Mouse (Mus musculus): ENCODE data around the gene Robo3. TPM values are rescaled to one million over a fixed set of nuclear protein-coding genes. Genes with fewer than 3 reads are reported as not detected.

Gene Robo3
- total and polyA plus RNA-seq, 3 experiments, result 0.29 TPM; not detected in 2

GRCm38 (mm10) chr9:37454011-37454492 is 21.0 kb upstream of the Robo3 start:
- no peak overlapping the region for H3K4me3 ChIP-seq

GRCm38 (mm10) chr9:37453328-37453727 is 20.3 kb upstream of the Robo3 start:
- WGBS, result 53% methylated on average over 4 of the region's 4 CpGs
- H3K4me1 ChIP-seq (ENCODE audit: control insufficient read depth, insufficient read depth, low read length), result peaks cover 2% of the 10 kb centered on the region
- H3K9ac ChIP-seq (ENCODE audit: low read depth, low read length), result no peak overlapping the region
- H3K27ac ChIP-seq, result no peak overlapping the region
- intact Hi-C loops (cut with DNase I), result no loop called here
- TF ChIP-seq EP300 (IDR thresholded peaks at IDR 0.05; ENCODE audit: insufficient read depth, low read depth, low read length) (no peak), CTCF (IDR thresholded peaks at IDR 0.05) (no peak), POLR2A (IDR thresholded peaks at IDR 0.05; ENCODE audit: insufficient read depth, low read depth, low read length) (no peak)
- no peaks in the 10 kb centered on the region for H3K79me2 ChIP-seq (replicated peaks; ENCODE audit: control insufficient read depth, insufficient read depth, low read length)
- H3K36me3 ChIP-seq (ENCODE audit: control insufficient read depth, insufficient read depth, low read length), result no peaks in the 10 kb centered on the region
- no peak overlapping the region for H3K4me3 ChIP-seq
- no peak for DNase-seq
- H3K27me3 ChIP-seq (ENCODE audit: control insufficient read depth, insufficient read depth, low read length), result peaks cover 11% of the 10 kb centered on the region

More at GRCm38 (mm10) chr9:37454011-37454492, 21.0 kb upstream of the Robo3 start:
- peaks cover 2% of the 10 kb centered on the region for H3K4me1 ChIP-seq (ENCODE audit: control insufficient read depth, insufficient read depth, low read length)
- H3K27ac ChIP-seq, result no peak overlapping the region
- H3K27me3 ChIP-seq (ENCODE audit: control insufficient read depth, insufficient read depth, low read length), result peaks cover 11% of the 10 kb centered on the region
- intact Hi-C loops (cut with DNase I), result no loop called here
- TF ChIP-seq POLR2A (IDR thresholded peaks at IDR 0.05; ENCODE audit: insufficient read depth, low read depth, low read length) (no peak), CTCF (IDR thresholded peaks at IDR 0.05) (no peak), EP300 (IDR thresholded peaks at IDR 0.05; ENCODE audit: insufficient read depth, low read depth, low read length) (no peak)
- H3K36me3 ChIP-seq (ENCODE audit: control insufficient read depth, insufficient read depth, low read length), result no peaks in the 10 kb centered on the region
- H3K9ac ChIP-seq (ENCODE audit: low read depth, low read length), result no peak overlapping the region
- no peak for DNase-seq
- H3K79me2 ChIP-seq (replicated peaks; ENCODE audit: control insufficient read depth, insufficient read depth, low read length), result no peaks in the 10 kb centered on the region
- WGBS, result 42% methylated on average over 6 of the region's 6 CpGs

GRCm38 (mm10) chr9:37452401-37452800 is 19.4 kb upstream of the Robo3 start:
- Histone ChIP-seq H3K27ac (no peak overlapping the region), H3K27me3 (ENCODE audit: control insufficient read depth, insufficient read depth, low read length) (peaks cover 11% of the 10 kb centered on the region), H3K36me3 (ENCODE audit: control insufficient read depth, insufficient read depth, low read length) (no peaks in the 10 kb centered on the region), H3K79me2 (replicated peaks; ENCODE audit: control insufficient read depth, insufficient read depth, low read length) (no peaks in the 10 kb centered on the region), H3K9ac (ENCODE audit: low read depth, low read length) (no peak overlapping the region), H3K4me1 (ENCODE audit: control insufficient read depth, insufficient read depth, low read length) (peaks cover 2% of the 10 kb centered on the region), H3K4me3 (no peak overlapping the region)
- WGBS, result 4% methylated on average over 5 of the region's 5 CpGs
- TF ChIP-seq CTCF (IDR thresholded peaks at IDR 0.05) (no peak), EP300 (IDR thresholded peaks at IDR 0.05; ENCODE audit: insufficient read depth, low read depth, low read length) (no peak), POLR2A (IDR thresholded peaks at IDR 0.05; ENCODE audit: insufficient read depth, low read depth, low read length) (no peak)
- DNase-seq, result no peak
- intact Hi-C loops (cut with DNase I), result no loop called here

- Histone ChIP-seq H3K9ac (ENCODE audit: low read depth, low read length) (no peak overlapping the region), H3K79me2 (replicated peaks; ENCODE audit: control insufficient read depth, insufficient read depth, low read length) (no peaks in the 10 kb centered on the region), H3K4me1 (ENCODE audit: control insufficient read depth, insufficient read depth, low read length) (no peaks in the 10 kb centered on the region), H3K27ac (no peak overlapping the region), H3K4me3 (no peak overlapping the region), H3K36me3 (ENCODE audit: control insufficient read depth, insufficient read depth, low read length) (no peaks in the 10 kb centered on the region), H3K27me3 (ENCODE audit: control insufficient read depth, insufficient read depth, low read length) (peaks cover 6% of the 10 kb centered on the region; the same call in 1 of the 2 replicates)
- WGBS, result 30% methylated on average over 3 of the region's 3 CpGs
- intact Hi-C loops (cut with DNase I), result no loop called here
- DNase-seq, result no peak
- TF ChIP-seq POLR2A (IDR thresholded peaks at IDR 0.05; ENCODE audit: insufficient read depth, low read depth, low read length) (no peak), CTCF (IDR thresholded peaks at IDR 0.05) (no peak), EP300 (IDR thresholded peaks at IDR 0.05; ENCODE audit: insufficient read depth, low read depth, low read length) (no peak)
Measured at GRCm38 (mm10) chr9:37437772-37438735, 5.0 kb upstream of the Robo3 start.

DNA sequence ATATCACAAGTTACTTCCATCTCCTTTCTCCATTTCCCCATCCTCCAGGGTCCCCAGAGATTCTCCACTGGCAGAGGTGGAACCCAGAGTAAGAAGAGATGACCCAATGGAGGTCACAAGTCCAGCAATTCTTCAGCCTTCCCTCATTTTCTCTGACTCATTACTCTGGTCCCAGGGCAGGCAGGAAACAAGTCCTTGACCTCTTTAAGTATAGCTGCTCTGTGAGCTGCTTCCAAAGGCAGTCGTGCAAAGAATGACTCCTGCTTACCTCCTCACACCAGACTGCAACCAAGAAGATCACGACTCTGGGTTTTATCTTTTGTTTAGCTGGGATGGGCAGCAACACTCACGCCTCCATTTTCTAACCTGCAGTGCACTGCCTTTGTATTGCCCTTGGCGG is 2.6 kb upstream of the Robo3 start:
- H3K36me3 ChIP-seq (ENCODE audit: control insufficient read depth, insufficient read depth, low read length), result no peaks in the 10 kb centered on the region
- peaks cover 6% of the 10 kb centered on the region; the same call in 1 of the 2 replicates for H3K27me3 ChIP-seq (ENCODE audit: control insufficient read depth, insufficient read depth, low read length)
- whole genome bisulfite sequencing, result 28% methylated on average over 4 of the region's 4 CpGs
- TF ChIP-seq CTCF (IDR thresholded peaks at IDR 0.05) (no peak), POLR2A (IDR thresholded peaks at IDR 0.05; ENCODE audit: insufficient read depth, low read depth, low read length) (no peak), EP300 (IDR thresholded peaks at IDR 0.05; ENCODE audit: insufficient read depth, low read depth, low read length) (no peak)
- no peak overlapping the region for H3K27ac ChIP-seq
- no peaks in the 10 kb centered on the region for H3K4me1 ChIP-seq (ENCODE audit: control insufficient read depth, insufficient read depth, low read length)
- no peak overlapping the region for H3K9ac ChIP-seq (ENCODE audit: low read depth, low read length)
- H3K79me2 ChIP-seq (replicated peaks; ENCODE audit: control insufficient read depth, insufficient read depth, low read length), result no peaks in the 10 kb centered on the region
- H3K4me3 ChIP-seq, result no peak overlapping the region
- DNase-seq, result no peak
- intact Hi-C loops (cut with DNase I), result no loop called here

- WGBS, result 19% methylated on average over 14 of the region's 14 CpGs
- Histone ChIP-seq H3K27ac (no peak overlapping the region), H3K4me1 (ENCODE audit: control insufficient read depth, insufficient read depth, low read length) (no peaks in the 10 kb centered on the region), H3K9ac (ENCODE audit: low read depth, low read length) (no peak overlapping the region), H3K36me3 (ENCODE audit: control insufficient read depth, insufficient read depth, low read length) (no peaks in the 10 kb centered on the region), H3K79me2 (replicated peaks; ENCODE audit: control insufficient read depth, insufficient read depth, low read length) (no peaks in the 10 kb centered on the region), H3K4me3 (no peak overlapping the region), H3K27me3 (ENCODE audit: control insufficient read depth, insufficient read depth, low read length) (peaks cover 6% of the 10 kb centered on the region; the same call in 1 of the 2 replicates)
- intact Hi-C loops (cut with DNase I), result no loop called here
- DNase-seq, result no peak
- TF ChIP-seq EP300 (IDR thresholded peaks at IDR 0.05; ENCODE audit: insufficient read depth, low read depth, low read length), result no peak
- TF ChIP-seq CTCF (IDR thresholded peaks at IDR 0.05), result no peak
- no peak for TF ChIP-seq POLR2A (IDR thresholded peaks at IDR 0.05; ENCODE audit: insufficient read depth, low read depth, low read length)
Measured at GRCm38 (mm10) chr9:37434932-37435331, 1.9 kb upstream of the Robo3 start.

Data from heart, adult 2 months (tissue).